Mouse (Mus musculus) small intestine, adult 2 months (tissue): ENCODE measurements around the gene Tspan9.

Experiments
- CTCF ChIP-seq: fragments of 200-500 bp; IDR thresholded peaks from 2 replicates; pipeline ENCODE4 v1.5.1; 2012; ENCODE audit warnings: low read depth, mild to moderate bottlenecking, control low read depth, inconsistent platforms, low read length, moderate library complexity, mixed read lengths; ENCODE audit not compliant: insufficient replicate concordance, insufficient read length; ENCODE audit errors: extremely low read depth
- POLR2A ChIP-seq: fragments of 200-500 bp; IDR thresholded peaks from 2 replicates; pipeline ENCODE4 v1.6.1; 2012; ENCODE audit warnings: low read depth, mild to moderate bottlenecking, control low read depth, inconsistent platforms, low read length, moderate library complexity

DNA sequence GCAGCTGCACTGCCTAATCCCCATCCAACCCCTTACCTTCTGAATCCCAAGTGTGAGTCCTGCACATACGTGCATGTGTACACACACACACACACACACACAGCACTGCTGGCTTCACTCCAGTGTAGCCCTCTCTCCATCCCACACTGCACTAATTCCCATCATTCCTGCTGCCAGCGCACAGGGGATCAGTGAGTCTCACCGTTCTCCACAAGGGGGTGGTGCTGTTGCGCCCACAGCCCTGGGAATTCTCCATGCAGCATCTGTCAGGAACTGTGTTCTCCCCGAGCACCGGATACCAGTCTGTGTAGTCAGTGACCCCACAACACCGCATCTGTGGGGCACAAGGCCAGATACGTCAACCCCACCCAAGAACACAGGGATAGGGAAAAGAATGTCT lies 177.9 kb downstream of the Tspan9 start:
- TF ChIP-seq POLR2A (no peak), CTCF (no peak)
